Mouse (Mus musculus) myocyte (in vitro differentiated cells): ENCODE data around the gene Hspa1l. TPM values are rescaled to one million over a fixed set of nuclear protein-coding genes. Genes with fewer than 3 reads are reported as not detected.
"Not testable (repeated sequence)": the region's sequence is repeated elsewhere in the genome, so short reads cannot be mapped to it uniquely, and the experiment has no call there.

Experiments
- H3K27me3 ChIP-seq: one replicate; pipeline ENCODE4 v1.6.1; 2011; ENCODE audit not compliant: control insufficient read depth, insufficient read depth, insufficient read length
- H3K36me3 ChIP-seq: one replicate; pipeline ENCODE4 v1.6.1; 2011; ENCODE audit not compliant: control insufficient read depth, insufficient read depth
- H3K4me2 ChIP-seq: one replicate; pipeline ENCODE4 v1.6.1; 2011; ENCODE audit warnings: low read depth, control low read depth
- H3K4me3 ChIP-seq: one replicate; pipeline ENCODE4 v1.5.1; 2011; ENCODE audit warnings: mild to moderate bottlenecking, control low read depth, moderate library complexity
- H3K79me2 ChIP-seq: one replicate; pipeline ENCODE4 v1.6.1; 2011; ENCODE audit not compliant: control insufficient read depth, insufficient read depth
- H3ac ChIP-seq: one replicate; pipeline ENCODE4 v1.6.1; 2011; ENCODE audit not compliant: control insufficient read depth, insufficient read length
- CEBPB ChIP-seq: IDR thresholded peaks from 2 replicates; pipeline ENCODE4 v1.6.1; 2011; ENCODE audit warnings: mild to moderate bottlenecking, moderate library complexity; ENCODE audit not compliant: poor library complexity, insufficient read depth, severe bottlenecking
- E2F4 ChIP-seq: IDR thresholded peaks from one replicate; pipeline ENCODE4 v1.6.1; 2011; ENCODE audit warnings: mild to moderate bottlenecking, control low read depth, moderate library complexity; ENCODE audit not compliant: insufficient read depth
- MAX ChIP-seq: IDR thresholded peaks from one replicate; pipeline ENCODE4 v1.6.1; 2011; ENCODE audit warnings: low read depth, mild to moderate bottlenecking, control low read depth
- MYOD1 ChIP-seq, 3 experiments: IDR thresholded peaks; one replicate each; pipeline ENCODE4 v1.6.1; 2011; ENCODE audit warnings: control low read depth in 2 of 3, low read depth in 2 of 3, mild to moderate bottlenecking in 2 of 3, moderate library complexity in 1 of 3; ENCODE audit not compliant: insufficient read length in 2 of 3, control insufficient read depth in 1 of 3
- MYOG ChIP-seq, 3 experiments: IDR thresholded peaks; one replicate each; pipeline ENCODE4 v1.6.1; 2011; ENCODE audit warnings: control low read depth in 2 of 3, low read depth in 2 of 3, mild to moderate bottlenecking in 2 of 3; ENCODE audit not compliant: insufficient read length in 2 of 3, control insufficient read depth in 1 of 3, insufficient read depth in 1 of 3
- POLR2A ChIP-seq: IDR thresholded peaks from one replicate; pipeline ENCODE4 v1.6.1; 2011; ENCODE audit warnings: low read depth, mild to moderate bottlenecking, control low read depth, moderate library complexity; ENCODE audit not compliant: insufficient read length
- POLR2AphosphoS2 ChIP-seq: IDR thresholded peaks from one replicate; pipeline ENCODE4 v1.6.1; 2011; ENCODE audit warnings: low read depth, control low read depth; ENCODE audit not compliant: insufficient read length
- REST ChIP-seq: IDR thresholded peaks from one replicate; pipeline ENCODE4 v1.6.1; 2011; ENCODE audit warnings: mild to moderate bottlenecking, control low read depth, moderate library complexity; ENCODE audit not compliant: insufficient read depth, insufficient read length
- SRF ChIP-seq: IDR thresholded peaks from one replicate; pipeline ENCODE4 v1.6.1; 2011; ENCODE audit warnings: low read depth; ENCODE audit not compliant: control insufficient read depth, insufficient read length
- TCF12 ChIP-seq: IDR thresholded peaks from one replicate; pipeline ENCODE4 v1.6.1; 2011; ENCODE audit warnings: mild to moderate bottlenecking, control low read depth; ENCODE audit not compliant: poor library complexity, insufficient read depth, severe bottlenecking
- TCF3 ChIP-seq: IDR thresholded peaks from one replicate; pipeline ENCODE4 v1.6.1; 2011; ENCODE audit warnings: low read depth, control low read depth; ENCODE audit not compliant: insufficient read length
- USF1 ChIP-seq: IDR thresholded peaks from one replicate; pipeline ENCODE4 v1.6.1; 2011; ENCODE audit warnings: low read depth, mild to moderate bottlenecking, control low read depth, moderate library complexity
- polyA plus RNA-seq: library from polyadenylated mRNA; unstranded; fragments of >200 nt; fragmentation: generic; extraction: Trizol; gene quantifications from one replicate; pipeline ENCODE4 v1.2.1, GENCODE M21; 2012; ENCODE audit warnings: missing spikeins

Hspa1l gene
- polyA plus RNA-seq, 1 experiment: 1.3 TPM

DNA sequence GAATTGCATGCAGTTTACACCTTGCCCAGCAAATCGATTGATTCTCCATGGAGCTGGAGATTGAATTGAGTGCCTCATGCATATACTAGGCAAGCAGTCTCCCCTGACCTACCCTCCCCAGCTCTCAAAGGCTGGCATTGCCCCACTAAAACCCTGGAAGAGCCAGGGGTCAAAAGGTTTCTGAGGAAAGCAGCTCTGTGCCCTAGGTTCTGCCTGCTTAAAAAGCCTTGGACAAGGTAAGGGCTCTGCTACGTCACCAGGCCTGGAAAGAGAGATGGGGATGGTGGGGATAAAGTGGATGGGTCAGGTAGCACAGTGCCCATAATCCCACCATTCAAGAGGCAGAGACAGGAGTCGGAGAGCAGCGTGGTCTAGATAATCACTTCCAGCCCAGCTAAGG lies 17.7 kb upstream of the Hspa1l start:
- Histone ChIP-seq H3ac (no peak overlapping the region), H3K36me3 (peaks cover 12% of the 10 kb centered on the region), H3K4me3 (no peak overlapping the region), H3K27me3 (no peaks in the 10 kb centered on the region), H3K4me2 (no peak overlapping the region), H3K79me2 (peaks cover 18% of the 10 kb centered on the region)
- TF ChIP-seq MYOG (IDR thresholded peaks at IDR 0.05; ENCODE audit: control insufficient read depth in 1 of 3, insufficient read depth in 1 of 3, insufficient read length in 2 of 3, low read depth in 2 of 3): no peak
- no peak for TF ChIP-seq MAX
- TF ChIP-seq CEBPB: no peak
- TF ChIP-seq TCF12: no peak
- TF ChIP-seq SRF: no peak
- no peak for TF ChIP-seq E2F4
- TF ChIP-seq USF1: no peak
- TF ChIP-seq REST: no peak
- TF ChIP-seq POLR2A: no peak
- TF ChIP-seq POLR2AphosphoS2: no peak

GRCm38 (mm10) chr17:34955884-34956283 lies 16.6 kb upstream of the Hspa1l start:
- Histone ChIP-seq H3K27me3 (no peaks in the 10 kb centered on the region), H3ac (no peak overlapping the region), H3K4me3 (no peak overlapping the region), H3K4me2 (no peak overlapping the region), H3K36me3 (peaks cover 2% of the 10 kb centered on the region), H3K79me2 (peaks cover 14% of the 10 kb centered on the region)
- no peak for TF ChIP-seq SRF
- TF ChIP-seq MYOG (IDR thresholded peaks at IDR 0.05; ENCODE audit: control insufficient read depth in 1 of 3, insufficient read depth in 1 of 3, insufficient read length in 2 of 3, low read depth in 2 of 3): no peak
- no peak for TF ChIP-seq USF1
- TF ChIP-seq TCF3: no peak
- no peak for TF ChIP-seq MYOD1 (IDR thresholded peaks at IDR 0.05; ENCODE audit: control insufficient read depth in 1 of 3, insufficient read length in 2 of 3, low read depth in 2 of 3)
- no peak for TF ChIP-seq CEBPB
- no peak for TF ChIP-seq TCF12
- TF ChIP-seq REST: no peak
- no peak for TF ChIP-seq E2F4
- no peak for TF ChIP-seq MAX
- TF ChIP-seq POLR2A: no peak
- no peak for TF ChIP-seq POLR2AphosphoS2

GRCm38 (mm10) chr17:34956340-34956739 lies 16.2 kb upstream of the Hspa1l start:
- Histone ChIP-seq H3K4me2 (no peak overlapping the region), H3K27me3 (no peaks in the 10 kb centered on the region), H3K36me3 (no peaks in the 10 kb centered on the region), H3K79me2 (peaks cover 10% of the 10 kb centered on the region), H3K4me3 (no peak overlapping the region), H3ac (no peak overlapping the region)
- TF ChIP-seq USF1 (no peak), E2F4 (no peak), POLR2AphosphoS2 (no peak), TCF3 (no peak), SRF (no peak), TCF12 (no peak), MYOG (IDR thresholded peaks at IDR 0.05; ENCODE audit: control insufficient read depth in 1 of 3, insufficient read depth in 1 of 3, insufficient read length in 2 of 3, low read depth in 2 of 3) (no peak), MAX (no peak), REST (no peak), POLR2A (no peak), MYOD1 (IDR thresholded peaks at IDR 0.05; ENCODE audit: control insufficient read depth in 1 of 3, insufficient read length in 2 of 3, low read depth in 2 of 3) (no peak)

GRCm38 (mm10) chr17:34957291-34957690 lies 15.2 kb upstream of the Hspa1l start:
- not testable (repeated sequence) for H3K27me3 ChIP-seq, H3K36me3 ChIP-seq, H3K4me2 ChIP-seq, H3K4me3 ChIP-seq, H3K79me2 ChIP-seq, H3ac ChIP-seq

- not testable (repeated sequence) for H3K4me3 ChIP-seq, H3K4me2 ChIP-seq, H3ac ChIP-seq, H3K36me3 ChIP-seq, H3K27me3 ChIP-seq, H3K79me2 ChIP-seq
Measured at GRCm38 (mm10) chr17:34957966-34958365, 14.5 kb upstream of the Hspa1l start.

- not testable (repeated sequence) for H3K4me2 ChIP-seq, H3K27me3 ChIP-seq, H3K36me3 ChIP-seq, H3K79me2 ChIP-seq
- Histone ChIP-seq H3ac (peak overlapping the region; percentile 19), H3K4me3 (peak overlapping the region; percentile 40)
Measured at GRCm38 (mm10) chr17:34958734-34959129, 13.8 kb upstream of the Hspa1l start.
